Mouse (Mus musculus) megakaryocyte, embryonic 14.5 days (primary cell): ENCODE data around the gene Mdm1.

Experiments
- FLI1 ChIP-seq: IDR thresholded peaks from 2 replicates; pipeline ENCODE4 v1.6.1; 2012; ENCODE audit warnings: low read length, inconsistent platforms, mixed read lengths
- GATA1 ChIP-seq: IDR thresholded peaks from 3 replicates; pipeline ENCODE4 v1.6.1; 2012; ENCODE audit warnings: mixed read lengths, low read length, inconsistent platforms, borderline replicate concordance

- no peak for TF ChIP-seq FLI1
- no peak for TF ChIP-seq GATA1
Observed at GRCm38 (mm10) chr10:118096223-118096622, 45.4 kb upstream of the Mdm1 start.
